Mouse (Mus musculus) G1E (cell line): ENCODE measurements at regions not wholly inside any gene's neighbourhood (a gene's known extent, or its start where the extent isn't known, plus 50 kb on each side); places are given as distances from the start of the nearest gene placed in this dataset.

ENCODE experiments used
- ATAC-seq: 2 replicates; pipeline ENCODE4 v1.8.0; 2016; ENCODE audit warnings: mild to moderate bottlenecking; ENCODE audit not compliant: insufficient number of reproducible peaks, poor library complexity, low FRiP score, severe bottlenecking; ENCODE audit errors: extremely low read depth
- DNase-seq: peaks from one replicate; pipeline ENCODE4 v3.0.0; 2012; ENCODE audit warnings: low spot score
- H3K27me3 ChIP-seq: 2 replicates; pipeline ENCODE4 v1.6.1; 2012; ENCODE audit warnings: mild to moderate bottlenecking, low read length, inconsistent platforms; ENCODE audit not compliant: insufficient read depth
- H3K36me3 ChIP-seq: replicated peaks from 2 replicates; pipeline ENCODE3; 2012; ENCODE audit warnings: mild to moderate bottlenecking, inconsistent platforms
- H3K4me1 ChIP-seq: 2 replicates; pipeline ENCODE4 v1.6.1; 2012; ENCODE audit warnings: low read depth, low read length, inconsistent platforms, mixed read lengths; ENCODE audit not compliant: insufficient read depth
- H3K4me3 ChIP-seq: 2 replicates; pipeline ENCODE4 v1.5.1; 2012; ENCODE audit warnings: low read depth, mild to moderate bottlenecking, inconsistent platforms, low read length, moderate library complexity, mixed read lengths
- H3K9me3 ChIP-seq: replicated peaks from 2 replicates; pipeline ENCODE4 v1.6.1; 2012; ENCODE audit warnings: inconsistent platforms
- CTCF ChIP-seq: IDR thresholded peaks from 2 replicates; pipeline ENCODE4 v1.5.1; 2012; ENCODE audit warnings: low read depth, low read length, inconsistent platforms, mixed read lengths
- GATA1 ChIP-seq: IDR thresholded peaks from 2 replicates; pipeline ENCODE4 v1.6.1; 2012; ENCODE audit warnings: borderline replicate concordance, low read length, inconsistent platforms, mixed read lengths
- GATA2 ChIP-seq: IDR thresholded peaks from 2 replicates; pipeline ENCODE4 v1.6.1; 2012; ENCODE audit warnings: low read depth, low read length, inconsistent platforms, borderline replicate concordance
- POLR2AphosphoS5 ChIP-seq: IDR thresholded peaks from 2 replicates; pipeline ENCODE4 v1.6.1; 2012; ENCODE audit warnings: low read depth, low read length, inconsistent platforms; ENCODE audit not compliant: insufficient replicate concordance
- TAL1 ChIP-seq: conservative IDR thresholded peaks from 2 replicates; pipeline ENCODE4 v1.6.1; 2012; ENCODE audit warnings: low read depth, low read length, inconsistent platforms, mixed read lengths

DNA sequence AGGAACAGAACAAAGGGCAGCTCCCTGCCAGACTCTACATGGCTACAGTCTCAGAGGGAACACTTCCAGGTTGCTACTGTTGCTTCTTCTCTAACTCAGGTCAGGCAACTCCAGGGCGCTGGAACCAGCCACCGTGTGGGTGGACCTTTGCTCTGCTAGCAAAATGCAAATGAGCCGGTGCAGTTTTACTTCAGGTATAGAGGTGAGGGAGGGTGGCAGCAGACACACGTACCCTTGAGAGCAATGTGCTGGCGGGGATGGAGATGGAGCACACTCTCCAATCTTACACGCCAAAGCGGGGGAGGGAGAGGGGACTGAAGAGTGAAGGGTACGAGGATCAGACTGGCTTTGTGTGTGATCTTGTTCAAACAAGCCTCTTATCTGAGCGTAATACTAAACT is 68.8 kb upstream of the Epcam start:
- no peak for TF ChIP-seq GATA1
- TF ChIP-seq POLR2AphosphoS5, result no peak
- no peak for TF ChIP-seq GATA2
- no peak for TF ChIP-seq CTCF
- TF ChIP-seq TAL1, result no peak
- Histone ChIP-seq H3K9me3 (no peaks in the 10 kb centered on the region), H3K4me3 (no peak overlapping the region), H3K4me1 (0 out of 2 replicates have a peak, but pooled peaks cover 4% of the 10 kb centered on the region), H3K27me3 (peaks cover 12% of the 10 kb centered on the region), H3K36me3 (no peaks in the 10 kb centered on the region)
- ATAC-seq, result no peak
- no peak for DNase-seq

DNA sequence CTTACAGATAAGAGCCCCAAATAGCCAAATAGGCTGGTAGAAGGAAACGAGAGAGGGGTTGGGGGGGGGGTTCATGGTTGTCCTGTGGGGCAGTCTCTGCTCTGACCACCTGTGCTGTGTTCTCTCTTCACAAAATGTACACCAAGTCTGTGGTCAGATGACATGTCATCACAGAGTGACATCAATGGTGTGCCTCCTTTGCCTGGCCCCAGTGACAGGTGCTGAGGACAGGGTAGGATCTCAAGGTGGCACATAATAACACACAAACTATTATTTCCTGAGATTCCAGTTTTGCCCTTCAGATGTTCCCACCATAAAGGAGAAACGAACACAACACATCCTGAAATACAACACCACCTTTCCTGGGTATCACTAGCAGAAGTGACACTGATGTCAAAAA is 68.3 kb upstream of the Epcam start:
- ATAC-seq, result no peak

DNA sequence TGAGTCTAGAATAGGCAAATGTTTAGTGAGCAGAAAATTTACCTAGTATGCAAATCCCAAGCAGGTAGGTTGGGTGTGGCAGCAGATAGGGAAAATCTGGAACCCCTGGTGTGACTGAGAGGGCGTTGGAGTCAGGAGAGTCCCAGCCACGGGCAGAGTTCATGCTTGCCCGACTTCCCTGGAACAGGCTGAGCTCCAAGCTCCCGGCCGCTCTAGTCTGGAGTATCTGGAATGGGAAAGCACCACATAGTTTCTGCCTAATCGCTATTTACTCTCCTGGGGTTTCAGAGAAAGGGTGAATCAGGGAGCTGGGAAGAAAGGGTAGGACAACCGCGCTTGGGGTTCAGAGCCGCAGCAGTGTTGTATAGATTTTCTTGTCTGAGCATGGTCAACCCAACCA is 65.8 kb upstream of the Epcam start:
- Histone ChIP-seq H3K27me3 (peaks cover 12% of the 10 kb centered on the region), H3K36me3 (no peaks in the 10 kb centered on the region), H3K9me3 (no peaks in the 10 kb centered on the region), H3K4me3 (no peak overlapping the region), H3K4me1 (0 out of 2 replicates have a peak, but pooled peaks cover 4% of the 10 kb centered on the region)
- ATAC-seq (no peak), DNase-seq (no peak)
- no peak for TF ChIP-seq CTCF
- TF ChIP-seq GATA1, result no peak
- no peak for TF ChIP-seq GATA2
- no peak for TF ChIP-seq POLR2AphosphoS5
- no peak for TF ChIP-seq TAL1

More for the DNA sequence above, 68.3 kb upstream of the Epcam start:
- H3K4me3 ChIP-seq, result no peak overlapping the region
- H3K36me3 ChIP-seq, result no peaks in the 10 kb centered on the region
- H3K4me1 ChIP-seq, result 0 out of 2 replicates have a peak, but pooled peaks cover 4% of the 10 kb centered on the region
- H3K27me3 ChIP-seq, result peaks cover 12% of the 10 kb centered on the region
- H3K9me3 ChIP-seq, result no peaks in the 10 kb centered on the region
- no peak for DNase-seq
- no peak for TF ChIP-seq POLR2AphosphoS5
- no peak for TF ChIP-seq CTCF
- no peak for TF ChIP-seq GATA1
- no peak for TF ChIP-seq GATA2
- no peak for TF ChIP-seq TAL1

DNA sequence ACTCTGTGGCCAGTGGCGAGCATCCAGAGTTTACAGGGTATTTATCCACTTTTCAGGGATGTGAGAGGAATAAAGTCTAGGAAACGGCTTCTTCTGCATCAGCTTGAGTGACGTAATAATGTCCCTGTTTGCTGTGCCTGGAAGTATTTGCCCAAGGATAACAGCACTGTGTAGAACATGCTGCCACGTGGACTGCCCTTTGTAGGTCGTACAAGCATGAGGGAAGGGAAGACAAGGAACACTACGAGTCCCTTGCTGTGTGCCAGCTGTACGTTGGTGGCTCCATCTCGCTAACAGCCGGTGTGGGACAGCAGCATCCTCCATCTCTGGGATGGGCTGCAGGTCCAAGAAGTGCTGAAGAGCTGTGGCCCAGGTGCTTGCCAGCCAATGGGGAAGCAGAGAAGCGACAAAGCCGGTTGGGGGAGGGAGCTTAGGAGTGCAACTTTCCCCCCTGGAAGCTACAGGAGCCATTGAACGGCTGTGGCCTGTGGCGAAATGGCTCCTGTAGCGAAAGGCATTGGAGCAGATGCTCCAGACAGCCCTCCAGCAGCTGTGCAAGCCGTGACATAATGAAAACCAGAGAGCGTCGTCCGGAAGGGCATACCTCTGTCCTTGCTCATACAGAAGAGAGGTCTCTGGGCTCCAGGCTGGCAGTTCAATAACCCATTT is 65.0 kb upstream of the Epcam start:
- H3K36me3 ChIP-seq, result no peaks in the 10 kb centered on the region
- H3K4me3 ChIP-seq, result no peak overlapping the region
- H3K9me3 ChIP-seq, result no peaks in the 10 kb centered on the region
- DNase-seq (no peak), ATAC-seq (no peak)
- no peak for TF ChIP-seq CTCF
- no peak for TF ChIP-seq POLR2AphosphoS5
- TF ChIP-seq TAL1, result no peak
- no peak for TF ChIP-seq GATA1
- TF ChIP-seq GATA2, result no peak
- 0 out of 2 replicates have a peak, but pooled peaks cover 4% of the 10 kb centered on the region for H3K4me1 ChIP-seq
- H3K27me3 ChIP-seq, result peaks cover 12% of the 10 kb centered on the region

DNA sequence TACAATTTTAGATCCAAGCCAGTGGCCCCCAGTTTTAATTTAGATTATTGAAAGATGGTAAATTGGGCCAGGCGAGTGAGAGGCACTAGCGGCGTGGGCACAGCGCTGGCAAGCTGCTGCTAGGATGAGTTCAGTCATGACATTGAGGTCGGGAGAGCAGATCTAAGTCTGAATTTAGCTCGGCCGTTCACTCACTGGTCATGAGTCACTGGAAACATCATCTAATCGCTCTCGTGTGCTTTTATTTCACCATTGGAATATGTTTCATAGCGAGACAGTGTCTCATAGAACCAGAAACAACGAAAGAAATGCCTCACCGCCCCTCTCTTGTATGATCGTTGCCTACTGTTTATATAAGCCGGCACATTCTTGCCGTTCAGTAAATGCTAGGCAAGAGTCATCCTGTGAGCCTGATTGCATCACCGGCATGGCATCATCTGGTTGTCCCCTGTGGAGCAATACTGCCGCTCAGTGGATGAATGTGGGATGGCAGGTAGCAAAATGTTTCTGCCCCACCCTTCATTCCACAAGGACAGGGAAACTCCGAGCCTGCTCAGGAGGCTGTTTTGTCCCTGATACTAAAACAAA is 64.3 kb upstream of the Epcam start:
- peak; percentile 73 for DNase-seq
- peak; percentile 75 for ATAC-seq
- TF ChIP-seq CTCF (peak; percentile 99), TAL1 (no peak)
- H3K4me1 ChIP-seq, result 0 out of 2 replicates have a peak, but pooled peaks cover 4% of the 10 kb centered on the region
- no peaks in the 10 kb centered on the region for H3K36me3 ChIP-seq
- no peaks in the 10 kb centered on the region for H3K9me3 ChIP-seq
- H3K27me3 ChIP-seq, result peaks cover 11% of the 10 kb centered on the region
- H3K4me3 ChIP-seq, result no peak overlapping the region

DNA sequence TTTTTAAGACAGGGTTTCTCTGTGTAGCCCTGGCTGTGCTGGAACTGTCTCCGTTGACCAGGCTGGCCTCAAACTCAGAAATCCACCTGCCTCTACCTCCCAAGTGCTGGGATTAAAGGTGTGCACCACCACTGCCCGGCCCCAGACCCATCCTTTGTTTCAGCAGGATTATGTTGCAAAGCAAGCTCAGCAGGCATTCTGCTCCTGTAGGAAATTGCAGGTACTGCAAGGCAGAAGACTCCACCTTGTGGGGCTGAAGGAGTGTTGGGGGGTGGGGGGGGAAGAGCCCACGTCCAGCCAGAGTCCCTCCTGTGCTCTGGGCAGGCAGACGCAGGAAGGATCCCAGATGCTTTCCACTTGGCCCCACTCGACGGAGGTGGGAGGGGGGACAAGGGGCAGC is 52.2 kb upstream of the Epcam start:
- no peaks in the 10 kb centered on the region for H3K9me3 ChIP-seq
- no peak for ATAC-seq
- H3K4me3 ChIP-seq, result no peak overlapping the region
- H3K36me3 ChIP-seq, result no peaks in the 10 kb centered on the region
- no peak for DNase-seq
- no peak for TF ChIP-seq GATA2
- no peak for TF ChIP-seq GATA1
- no peak for TF ChIP-seq CTCF
- no peak for TF ChIP-seq TAL1
- TF ChIP-seq POLR2AphosphoS5, result no peak
- H3K27me3 ChIP-seq, result no peaks in the 10 kb centered on the region
- H3K4me1 ChIP-seq, result no peaks in the 10 kb centered on the region
